Mouse (Mus musculus): ENCODE data around the gene Crip1. TPM values are rescaled to one million over a fixed set of nuclear protein-coding genes. Genes with fewer than 3 reads are reported as not detected.
"Not testable (repeated sequence)": the region's sequence is repeated elsewhere in the genome, so short reads cannot be mapped to it uniquely, and the experiment has no call there.

Gene Crip1
- polyA plus RNA-seq, 2 experiments: 403 to 469 TPM

DNA sequence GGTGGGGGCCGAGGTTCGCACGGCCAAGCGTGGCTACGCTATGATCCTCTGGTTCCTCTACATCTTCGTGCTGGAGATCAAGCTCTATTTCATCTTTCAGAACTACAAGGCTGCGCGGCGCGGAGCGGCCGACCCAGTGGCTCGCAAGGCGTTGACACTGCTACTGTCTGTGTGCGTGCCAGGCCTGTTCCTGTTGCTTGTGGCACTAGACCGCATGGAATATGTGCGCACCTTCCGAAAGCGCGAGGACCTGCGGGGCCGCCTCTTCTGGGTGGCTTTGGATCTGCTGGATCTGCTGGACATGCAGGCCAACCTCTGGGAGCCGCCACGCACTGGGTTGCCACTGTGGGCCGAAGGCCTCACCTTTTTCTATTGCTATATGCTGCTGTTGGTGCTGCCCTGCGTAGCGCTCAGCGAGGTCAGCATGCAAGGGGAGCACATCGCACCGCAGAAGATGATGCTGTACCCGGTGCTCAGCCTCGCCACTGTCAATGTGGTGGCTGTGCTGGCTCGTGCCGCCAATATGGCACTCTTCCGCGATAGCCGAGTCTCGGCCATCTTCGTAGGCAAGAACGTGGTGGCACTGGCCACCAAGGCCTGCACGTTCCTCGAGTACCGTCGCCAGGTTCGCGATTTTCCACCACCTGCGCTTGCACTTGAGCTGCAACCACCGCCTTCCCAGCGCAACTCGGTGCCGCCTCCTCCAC is 42.4 kb downstream of the Crip1 start:
- TF ChIP-seq POLR2A (IDR thresholded peaks at IDR 0.05; ENCODE audit: borderline replicate concordance, extremely low read depth, insufficient read depth, insufficient read length): no peak
- H3K4me2 ChIP-seq (replicated peaks; ENCODE audit: low read depth, low read length, severe bottlenecking): peak overlapping the region; percentile 84; the same call in 1 of the 2 replicates
- ATAC-seq (ENCODE audit: low FRiP score, low read depth) (no peak), DNase-seq (ENCODE audit: low spot score) (no peak)
- 89% methylated on average over 51 of the region's 51 CpGs for WGBS
- no peaks in the 10 kb centered on the region for H3K9me3 ChIP-seq (ENCODE audit: control insufficient read depth, low read length)
- 0 out of 2 replicates have a peak, but pooled peaks cover 5% of the 10 kb centered on the region for H3K27me3 ChIP-seq (ENCODE audit: control insufficient read depth, insufficient read depth, low read length)
- H3K4me1 ChIP-seq (ENCODE audit: control insufficient read depth, insufficient read depth, low read length): peaks cover 19% of the 10 kb centered on the region
- no peak overlapping the region for H3K9ac ChIP-seq (ENCODE audit: low read depth, low read length, severe bottlenecking)
- H3K36me3 ChIP-seq (ENCODE audit: control insufficient read depth, insufficient read depth, low read length): peaks cover 27% of the 10 kb centered on the region
- no peak overlapping the region for H3K27ac ChIP-seq (replicated peaks; ENCODE audit: low read depth, low read length)
- no peak overlapping the region for H3K4me3 ChIP-seq (replicated peaks; ENCODE audit: low read length)

DNA sequence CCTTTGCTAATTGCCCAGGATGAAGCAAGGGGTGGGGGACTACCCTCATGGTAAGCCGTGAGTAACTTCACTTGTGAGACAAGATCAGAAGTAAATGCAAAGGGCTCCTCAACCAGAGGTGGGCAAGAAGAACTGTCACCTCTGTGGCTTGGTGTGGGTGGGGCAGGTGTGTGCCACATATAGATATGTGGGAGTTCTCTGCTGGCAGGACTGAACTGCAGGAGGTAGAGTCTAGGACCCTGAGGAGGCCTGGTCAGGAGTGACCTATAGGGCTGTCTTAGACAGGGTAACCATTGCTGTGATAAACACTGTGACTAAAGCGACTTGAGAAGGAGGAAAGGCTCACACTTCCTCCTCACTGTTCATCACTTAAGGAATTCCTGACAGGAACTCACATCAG is 47.3 kb downstream of the Crip1 start:
- Histone ChIP-seq H3K27me3 (ENCODE audit: control insufficient read depth, insufficient read depth, low read length) (no peaks in the 10 kb centered on the region), H3K4me1 (ENCODE audit: control insufficient read depth, insufficient read depth, low read length) (no peaks in the 10 kb centered on the region), H3K4me3 (replicated peaks; ENCODE audit: low read length) (no peak overlapping the region), H3K9ac (ENCODE audit: low read depth, low read length, severe bottlenecking) (no peak overlapping the region), H3K4me2 (replicated peaks; ENCODE audit: low read depth, low read length, severe bottlenecking) (no peak overlapping the region), H3K27ac (replicated peaks; ENCODE audit: low read depth, low read length) (no peak overlapping the region), H3K9me3 (ENCODE audit: control insufficient read depth, low read length) (no peaks in the 10 kb centered on the region), H3K36me3 (ENCODE audit: control insufficient read depth, insufficient read depth, low read length) (peaks cover 23% of the 10 kb centered on the region)
- WGBS: 64% methylated on average over 2 of the region's 2 CpGs
- TF ChIP-seq POLR2A (IDR thresholded peaks at IDR 0.05; ENCODE audit: borderline replicate concordance, extremely low read depth, insufficient read depth, insufficient read length): no peak
- ATAC-seq (ENCODE audit: low FRiP score, low read depth) (no peak), DNase-seq (ENCODE audit: low spot score) (no peak)

DNA sequence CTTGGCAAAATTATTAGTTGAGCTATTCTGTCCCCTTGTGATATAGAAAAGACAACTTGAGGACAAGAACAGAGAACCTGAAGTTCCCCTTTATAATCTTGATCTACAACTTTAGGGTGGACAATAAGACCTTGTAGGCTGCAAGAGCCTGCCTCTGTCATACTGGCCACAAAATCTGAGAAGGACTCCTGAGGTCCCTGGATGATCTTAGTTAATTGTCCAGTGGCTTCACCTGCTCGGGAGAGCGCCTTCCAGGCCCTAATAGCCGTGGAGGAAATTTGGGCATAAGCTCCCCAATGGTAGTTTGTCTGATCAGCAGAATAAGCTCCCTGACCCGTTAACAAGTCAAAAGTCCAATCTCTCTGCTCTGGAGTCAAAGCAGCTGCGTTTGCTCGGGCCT is 53.0 kb downstream of the Crip1 start:
- H3K9ac ChIP-seq (ENCODE audit: low read depth, low read length, severe bottlenecking); DNase-seq (ENCODE audit: low spot score); H3K27me3 ChIP-seq (ENCODE audit: control insufficient read depth, insufficient read depth, low read length); H3K27ac ChIP-seq (replicated peaks; ENCODE audit: low read depth, low read length); H3K4me1 ChIP-seq (ENCODE audit: control insufficient read depth, insufficient read depth, low read length); H3K4me2 ChIP-seq (replicated peaks; ENCODE audit: low read depth, low read length, severe bottlenecking); H3K9me3 ChIP-seq (ENCODE audit: control insufficient read depth, low read length); ATAC-seq (ENCODE audit: low FRiP score, low read depth); H3K36me3 ChIP-seq (ENCODE audit: control insufficient read depth, insufficient read depth, low read length); H3K4me3 ChIP-seq (replicated peaks; ENCODE audit: low read length): not testable (repeated sequence)
- 100% methylated on average over 3 of the region's 6 CpGs for WGBS

DNA sequence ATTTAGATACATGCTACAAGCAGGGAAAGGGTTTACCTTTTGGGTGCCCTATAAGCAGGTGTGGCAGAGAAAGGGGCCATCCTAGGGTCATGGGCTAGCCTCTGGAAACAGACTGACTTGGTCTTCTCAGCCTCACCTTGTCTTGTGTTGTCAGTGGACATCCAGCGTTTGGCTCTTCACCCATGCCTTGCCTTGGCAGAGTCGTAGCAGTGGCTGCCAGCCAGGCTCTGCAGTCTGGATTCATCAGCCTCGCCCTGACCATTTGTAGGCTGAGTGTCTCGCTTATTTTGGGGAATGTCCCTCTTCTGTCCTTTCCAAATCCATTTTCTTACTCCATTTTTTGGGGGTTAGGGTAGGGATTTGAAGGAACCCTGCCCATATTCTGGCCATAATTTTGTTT is 55.2 kb downstream of the Crip1 start:
- H3K4me1 ChIP-seq (ENCODE audit: control insufficient read depth, insufficient read depth, low read length): no peaks in the 10 kb centered on the region
- H3K4me2 ChIP-seq (replicated peaks; ENCODE audit: low read depth, low read length, severe bottlenecking): no peak overlapping the region
- 88% methylated on average over 4 of the region's 4 CpGs for WGBS
- H3K27ac ChIP-seq (replicated peaks; ENCODE audit: low read depth, low read length): no peak overlapping the region
- no peak overlapping the region for H3K9ac ChIP-seq (ENCODE audit: low read depth, low read length, severe bottlenecking)
- DNase-seq (ENCODE audit: low spot score) (no peak), ATAC-seq (ENCODE audit: low FRiP score, low read depth) (no peak)
- no peak for TF ChIP-seq POLR2A (IDR thresholded peaks at IDR 0.05; ENCODE audit: borderline replicate concordance, extremely low read depth, insufficient read depth, insufficient read length)
- H3K9me3 ChIP-seq (ENCODE audit: control insufficient read depth, low read length): no peaks in the 10 kb centered on the region
- H3K27me3 ChIP-seq (ENCODE audit: control insufficient read depth, insufficient read depth, low read length): no peaks in the 10 kb centered on the region
- H3K36me3 ChIP-seq (ENCODE audit: control insufficient read depth, insufficient read depth, low read length): no peaks in the 10 kb centered on the region
- no peak overlapping the region for H3K4me3 ChIP-seq (replicated peaks; ENCODE audit: low read length)

DNA sequence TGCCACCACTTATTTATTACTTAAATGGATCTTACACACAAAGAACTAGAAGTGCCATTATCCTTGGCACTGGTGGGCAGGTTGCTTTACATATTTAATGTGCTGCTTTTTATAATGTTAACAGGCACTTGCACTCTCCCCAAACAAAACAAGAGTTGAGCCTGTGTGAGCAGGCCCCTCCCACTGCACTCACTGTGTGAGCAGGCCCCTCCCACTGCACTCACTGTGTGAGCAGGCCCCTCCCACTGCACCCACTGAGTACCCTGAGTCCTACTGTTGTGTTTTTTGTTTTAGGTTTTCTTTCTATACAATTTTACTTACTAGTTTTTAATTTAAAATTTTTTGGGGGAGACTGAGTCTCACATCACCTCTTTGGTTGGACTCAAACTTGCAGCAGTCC is 55.9 kb downstream of the Crip1 start:
- ATAC-seq (ENCODE audit: low FRiP score, low read depth): no peak
- Histone ChIP-seq H3K4me1 (ENCODE audit: control insufficient read depth, insufficient read depth, low read length) (no peaks in the 10 kb centered on the region), H3K27ac (replicated peaks; ENCODE audit: low read depth, low read length) (no peak overlapping the region), H3K9me3 (ENCODE audit: control insufficient read depth, low read length) (no peaks in the 10 kb centered on the region), H3K9ac (ENCODE audit: low read depth, low read length, severe bottlenecking) (no peak overlapping the region), H3K27me3 (ENCODE audit: control insufficient read depth, insufficient read depth, low read length) (no peaks in the 10 kb centered on the region), H3K36me3 (ENCODE audit: control insufficient read depth, insufficient read depth, low read length) (no peaks in the 10 kb centered on the region), H3K4me3 (replicated peaks; ENCODE audit: low read length) (no peak overlapping the region), H3K4me2 (replicated peaks; ENCODE audit: low read depth, low read length, severe bottlenecking) (no peak overlapping the region)
- no peak for TF ChIP-seq POLR2A (IDR thresholded peaks at IDR 0.05; ENCODE audit: borderline replicate concordance, extremely low read depth, insufficient read depth, insufficient read length)
- no peak for DNase-seq (ENCODE audit: low spot score)

Other genes starting within 250 kb of the Crip1 start
- gene Jag2, start 216.5 kb upstream of the Crip1 start, polyA plus RNA-seq (2012; rRNA removed): 45.8 and 48.4 TPM in 2 replicates
- 12.5 and 14.3 TPM in 2 replicates for gene Jag2, start 216.5 kb upstream of the Crip1 start, polyA plus RNA-seq (2014; fragmentation: Nextera tagmentation; extraction: Ambion mirVana)
- gene Nudt14, start 204.2 kb upstream of the Crip1 start, polyA plus RNA-seq (2012; rRNA removed): 50.4 and 54.4 TPM in 2 replicates
- gene Nudt14, start 204.2 kb upstream of the Crip1 start, polyA plus RNA-seq (2014; fragmentation: Nextera tagmentation; extraction: Ambion mirVana): 78.4 and 96.0 TPM in 2 replicates
- gene Btbd6, start 169.8 kb upstream of the Crip1 start, polyA plus RNA-seq (2012; rRNA removed): 31.0 and 52.7 TPM in 2 replicates
- 27.3 and 27.4 TPM in 2 replicates for gene Btbd6, start 169.8 kb upstream of the Crip1 start, polyA plus RNA-seq (2014; fragmentation: Nextera tagmentation; extraction: Ambion mirVana)
- gene Brf1, start 145.6 kb upstream of the Crip1 start, polyA plus RNA-seq (2012; rRNA removed): 82.5 and 97.4 TPM in 2 replicates
- 60.9 and 66.2 TPM in 2 replicates for gene Brf1, start 145.6 kb upstream of the Crip1 start, polyA plus RNA-seq (2014; fragmentation: Nextera tagmentation; extraction: Ambion mirVana)
- 55.0 and 62.3 TPM in 2 replicates for gene Pacs2, start 131.8 kb upstream of the Crip1 start, polyA plus RNA-seq (2012; rRNA removed)
- gene Pacs2, start 131.8 kb upstream of the Crip1 start, polyA plus RNA-seq (2014; fragmentation: Nextera tagmentation; extraction: Ambion mirVana): 16.3 and 16.5 TPM in 2 replicates
- gene Tex22, start 71.8 kb upstream of the Crip1 start, polyA plus RNA-seq (2012; rRNA removed): 0.13 and 0.28 TPM in 2 replicates
- gene Tex22, start 71.8 kb upstream of the Crip1 start, polyA plus RNA-seq (2014; fragmentation: Nextera tagmentation; extraction: Ambion mirVana): not detected in 2 replicates
- gene Mta1, start 48.0 kb upstream of the Crip1 start, polyA plus RNA-seq (2012; rRNA removed): 126 and 161 TPM in 2 replicates
- 21.1 and 25.0 TPM in 2 replicates for gene Mta1, start 48.0 kb upstream of the Crip1 start, polyA plus RNA-seq (2014; fragmentation: Nextera tagmentation; extraction: Ambion mirVana)
- gene Crip2, start 6.1 kb upstream of the Crip1 start, polyA plus RNA-seq (2012; rRNA removed): 91.4 and 102 TPM in 2 replicates
- gene Crip2, start 6.1 kb upstream of the Crip1 start, polyA plus RNA-seq (2014; fragmentation: Nextera tagmentation; extraction: Ambion mirVana): 89.9 and 99.1 TPM in 2 replicates
- gene Tedc1, start 10.1 kb downstream of the Crip1 start, polyA plus RNA-seq (2012; rRNA removed): 30.8 and 36.8 TPM in 2 replicates
- 19.5 and 22.6 TPM in 2 replicates for gene Tedc1, start 10.1 kb downstream of the Crip1 start, polyA plus RNA-seq (2014; fragmentation: Nextera tagmentation; extraction: Ambion mirVana)
- gene Tmem121, start 39.6 kb downstream of the Crip1 start, polyA plus RNA-seq (2012; rRNA removed): 29.6 and 43.4 TPM in 2 replicates
- 10.1 and 12.3 TPM in 2 replicates for gene Tmem121, start 39.6 kb downstream of the Crip1 start, polyA plus RNA-seq (2014; fragmentation: Nextera tagmentation; extraction: Ambion mirVana)